Mouse (Mus musculus) hindbrain, embryonic 11.5 days (tissue): ENCODE results near the gene Rhbg. TPM values are rescaled to one million over a fixed set of nuclear protein-coding genes. Genes with fewer than 3 reads are reported as not detected.
A peak's percentile ranks its signal among the peaks of the same experiment; 100 is the strongest.

Experiments used
- ATAC-seq: fragments of 200-750 bp; cut with Nextera tagmentation; 2 replicates; pipeline ENCODE4 v1.8.0; 2017; ENCODE audit warnings: mild to moderate bottlenecking, moderate TSS enrichment, moderate library complexity; ENCODE audit not compliant: low FRiP score
- DNase-seq: peaks from one replicate; pipeline ENCODE4 v3.0.0-alpha.2; 2015; ENCODE audit warnings: low spot score
- H3K27ac ChIP-seq: fragments of 300-500 bp; sonication (generic); 2 replicates; pipeline ENCODE4 v1.5.1; 2014; ENCODE audit warnings: mild to moderate bottlenecking, low read depth, low read length
- H3K27me3 ChIP-seq: fragments of 300-500 bp; sonication (generic); 2 replicates; pipeline ENCODE4 v1.6.1; 2014; ENCODE audit warnings: mild to moderate bottlenecking, low read length, moderate library complexity, mixed read lengths; ENCODE audit not compliant: control insufficient read depth, insufficient read depth
- H3K36me3 ChIP-seq: fragments of 300-500 bp; sonication (generic); 2 replicates; pipeline ENCODE4 v1.6.1; 2014; ENCODE audit warnings: mild to moderate bottlenecking, low read length, moderate library complexity, mixed read lengths; ENCODE audit not compliant: control insufficient read depth, insufficient read depth
- H3K4me1 ChIP-seq: fragments of 300-500 bp; sonication (generic); replicated peaks from 2 replicates; pipeline ENCODE4 v1.6.1; 2014; ENCODE audit warnings: low read length, mixed read lengths; ENCODE audit not compliant: control insufficient read depth, insufficient read depth
- H3K4me2 ChIP-seq: fragments of 300-500 bp; sonication (generic); replicated peaks from 2 replicates; pipeline ENCODE4 v1.6.1; 2014; ENCODE audit warnings: mild to moderate bottlenecking, low read depth, low read length
- H3K4me3 ChIP-seq: fragments of 300-500 bp; sonication (generic); 2 replicates; pipeline ENCODE4 v1.5.1; 2014; ENCODE audit warnings: low read depth, low read length
- H3K9ac ChIP-seq: fragments of 300-500 bp; sonication (generic); 2 replicates; pipeline ENCODE4 v1.6.1; 2014; ENCODE audit warnings: low read depth, low read length
- H3K9me3 ChIP-seq: fragments of 300-500 bp; sonication (generic); 2 replicates; pipeline ENCODE4 v1.6.1; 2016; ENCODE audit warnings: low read length; ENCODE audit not compliant: control insufficient read depth
- WGBS: fragments of 180-500 bp; shearing (Covaris S2); extraction: QIAGEN DNeasy Blood & Tissue Kit; methylation state at CpG from one replicate; pipeline ENCODE4 v1.1.7; 2014; 5-methylcytosine and 5-hydroxymethylcytosine counted together
- polyA plus RNA-seq: library from polyadenylated mRNA; unstranded; fragments of >200 nt; fragmentation: Nextera tagmentation; extraction: Ambion mirVana; gene quantifications from 2 replicates; pipeline ENCODE4 v1.2.1, GENCODE M21; 2014

Gene Rhbg
- polyA plus RNA-seq, 1 experiment from 2014 or later: 0.25 TPM

DNA sequence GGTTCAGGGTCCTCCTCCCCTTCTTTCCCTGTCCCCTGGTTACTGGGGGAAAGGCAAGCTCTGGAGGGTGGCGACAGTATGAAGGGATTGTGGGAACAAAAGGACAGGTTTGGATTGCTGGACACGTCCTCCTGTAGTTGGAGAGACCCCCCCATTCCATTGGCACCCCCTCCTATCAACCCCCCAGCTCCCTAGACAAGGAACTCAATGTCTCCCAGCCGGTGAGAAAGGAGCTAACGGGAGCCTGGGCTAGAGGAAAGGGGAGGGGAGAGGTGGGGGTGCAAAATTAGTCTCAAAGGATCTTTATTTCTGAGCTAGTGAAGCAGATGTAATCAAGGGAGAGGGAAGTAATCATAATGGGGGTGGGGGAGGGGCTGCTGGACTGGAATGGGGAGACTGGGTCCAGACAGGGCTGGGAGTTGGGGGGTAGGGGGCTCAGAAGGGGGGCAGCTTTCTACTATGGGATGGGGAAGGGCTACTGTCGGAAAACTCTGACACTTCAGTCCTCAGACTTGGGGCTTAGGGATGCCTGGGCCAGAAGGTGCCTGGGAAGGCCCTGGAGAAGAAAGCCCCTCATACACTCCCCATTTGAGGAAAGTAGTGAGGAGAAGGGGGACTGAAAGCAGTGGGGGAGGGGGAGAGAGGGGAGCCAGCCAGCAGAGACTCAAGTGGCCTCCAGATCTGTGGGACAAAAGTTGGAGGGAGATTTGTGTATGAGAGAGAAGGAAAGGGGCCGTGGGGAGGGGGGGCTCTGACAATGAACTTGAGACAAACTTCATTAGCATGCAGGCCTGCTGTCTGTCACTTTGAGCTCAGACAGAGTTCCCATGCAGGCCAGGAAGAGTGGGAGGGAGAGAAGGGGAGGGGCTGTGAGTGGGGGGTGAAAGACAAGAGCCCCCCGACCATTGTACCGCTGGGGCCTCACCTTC, 48.7 kb downstream of the Rhbg start:
- H3K4me3 ChIP-seq: peak overlapping the region; percentile 55; the same call in 1 of the 2 replicates
- no peaks in the 10 kb centered on the region for H3K9me3 ChIP-seq
- peaks cover 73% of the 10 kb centered on the region for H3K27me3 ChIP-seq
- under 1% methylated on average over 8 of the region's 8 CpGs for WGBS
- peak overlapping the region; percentile 31; the same call in 1 of the 2 replicates for H3K9ac ChIP-seq
- peak overlapping the region; percentile 65 for H3K4me2 ChIP-seq
- ATAC-seq: peak; percentile 82
- H3K4me1 ChIP-seq: peaks cover 13% of the 10 kb centered on the region
- H3K36me3 ChIP-seq: no peaks in the 10 kb centered on the region
- DNase-seq: peak; percentile 80
- peak overlapping the region; percentile 97 for H3K27ac ChIP-seq

DNA sequence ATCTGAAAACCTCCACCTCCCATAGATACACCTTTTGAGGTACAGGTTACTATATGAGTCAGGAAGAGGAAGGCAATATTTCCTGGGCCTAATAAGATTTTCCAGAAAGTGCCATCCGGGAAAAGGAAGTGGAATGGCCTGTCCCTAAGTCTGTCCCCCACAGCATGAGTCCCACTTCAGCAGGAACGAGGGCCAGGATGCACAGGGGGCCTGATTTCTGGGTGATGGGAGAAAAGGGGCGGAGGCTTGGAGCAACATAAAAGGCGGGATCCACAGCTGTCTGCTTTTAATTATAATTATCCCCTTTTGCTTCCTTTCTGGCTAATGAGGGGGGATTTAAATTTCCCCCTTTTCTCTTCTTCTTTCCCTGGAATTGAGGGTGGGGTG, 49.3 kb downstream of the Rhbg start:
- H3K4me1 ChIP-seq: peaks cover 17% of the 10 kb centered on the region
- H3K36me3 ChIP-seq: no peaks in the 10 kb centered on the region
- peak overlapping the region; percentile 97 for H3K27ac ChIP-seq
- 5% methylated on average over 4 of the region's 4 CpGs for WGBS
- no peaks in the 10 kb centered on the region for H3K9me3 ChIP-seq
- peak; percentile 15 for ATAC-seq
- DNase-seq: peak; percentile 53
- H3K27me3 ChIP-seq: peaks cover 74% of the 10 kb centered on the region
- H3K4me2 ChIP-seq: no peak overlapping the region
- no peak overlapping the region for H3K4me3 ChIP-seq
- H3K9ac ChIP-seq: no peak overlapping the region

DNA sequence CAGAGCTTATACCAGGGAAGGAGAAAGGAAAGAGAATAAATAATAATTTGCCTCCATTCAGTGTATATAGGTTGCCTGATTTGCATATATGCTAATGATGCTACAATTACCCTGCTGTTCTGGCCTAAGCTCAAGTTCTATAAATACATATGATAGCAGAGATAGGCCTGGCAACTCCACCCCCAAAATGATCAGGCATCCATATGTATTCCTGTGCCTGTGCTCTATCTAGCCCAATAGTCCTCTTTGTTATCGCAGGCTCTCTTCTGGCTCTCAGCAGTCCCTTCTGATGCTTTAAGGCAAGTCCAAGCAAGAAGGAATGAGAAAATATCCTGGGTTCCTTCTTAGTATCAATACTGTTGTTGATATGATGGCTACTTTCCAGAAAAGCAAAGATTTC, 49.8 kb downstream of the Rhbg start:
- H3K27ac ChIP-seq: peak overlapping the region; percentile 97
- H3K4me3 ChIP-seq: no peak overlapping the region
- peaks cover 18% of the 10 kb centered on the region for H3K4me1 ChIP-seq
- H3K9ac ChIP-seq: no peak overlapping the region
- DNase-seq (peak; percentile 39), ATAC-seq (no peak)
- no peak overlapping the region for H3K4me2 ChIP-seq
- H3K27me3 ChIP-seq: peaks cover 71% of the 10 kb centered on the region
- H3K36me3 ChIP-seq: no peaks in the 10 kb centered on the region
- H3K9me3 ChIP-seq: no peaks in the 10 kb centered on the region
- WGBS: 22% methylated on average over 1 of the region's 1 CpGs

DNA sequence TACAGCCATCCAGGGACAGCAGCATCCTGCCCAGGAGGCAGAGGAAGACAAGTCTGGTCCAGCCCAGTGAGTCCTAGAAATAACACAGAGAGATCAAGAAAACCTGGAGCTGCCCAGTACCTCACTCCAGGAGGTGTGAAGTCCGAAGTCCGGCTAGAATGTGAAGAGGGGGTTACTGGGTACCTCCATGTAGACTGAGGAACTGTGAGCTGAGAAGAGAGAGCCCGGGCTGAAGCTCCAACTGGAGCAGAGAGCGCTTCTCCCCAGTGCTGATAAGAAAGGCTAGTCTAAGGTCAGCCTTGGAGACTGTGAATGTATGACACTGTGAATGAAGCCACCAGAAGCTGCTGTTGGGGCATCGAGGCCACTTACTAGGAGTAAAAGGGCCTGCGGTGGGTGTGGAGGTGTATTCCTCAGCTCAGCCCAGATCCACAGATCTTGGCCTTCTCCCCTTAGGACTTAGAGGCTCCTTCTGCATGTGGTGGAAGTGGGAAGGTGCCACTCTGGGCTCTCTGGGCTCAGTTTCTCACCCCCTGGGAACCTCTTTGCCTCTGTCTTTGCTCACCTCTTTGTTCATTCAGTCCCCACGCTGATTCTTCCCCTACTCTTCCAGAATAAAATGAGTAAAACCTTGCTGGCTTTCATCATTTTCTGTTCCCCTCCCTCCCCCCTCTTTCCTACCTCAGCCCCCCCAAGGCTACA, 50.4 kb downstream of the Rhbg start:
- DNase-seq (peak; percentile 37), ATAC-seq (no peak)
- Histone ChIP-seq H3K9me3 (no peaks in the 10 kb centered on the region), H3K27me3 (peaks cover 67% of the 10 kb centered on the region), H3K9ac (peak overlapping the region; percentile 49), H3K36me3 (no peaks in the 10 kb centered on the region), H3K4me3 (no peak overlapping the region), H3K4me1 (peaks cover 18% of the 10 kb centered on the region), H3K27ac (peak overlapping the region; percentile 97), H3K4me2 (peak overlapping the region; percentile 14)
- whole genome bisulfite sequencing: 5% methylated on average over 7 of the region's 7 CpGs

DNA sequence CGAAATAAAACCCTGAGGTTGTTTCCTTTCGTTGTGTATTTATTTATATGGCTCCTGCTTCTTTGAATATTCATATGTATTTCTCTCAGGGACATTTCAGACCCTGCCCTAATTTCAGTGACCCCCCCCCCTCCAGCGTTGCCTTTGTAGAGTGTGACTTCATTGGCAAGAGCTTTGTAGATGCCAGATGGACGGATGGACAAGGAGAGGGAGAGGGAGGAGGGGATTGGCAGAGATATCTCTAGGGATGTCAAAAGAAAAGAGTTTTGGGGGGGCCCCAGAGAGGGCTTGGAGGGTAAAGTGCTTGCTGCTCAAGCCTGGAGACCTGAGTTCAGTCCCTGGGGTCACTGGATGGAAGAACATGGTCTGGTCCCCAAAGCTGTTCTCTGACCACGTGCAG, 51.1 kb downstream of the Rhbg start:
- Histone ChIP-seq H3K27me3 (peaks cover 65% of the 10 kb centered on the region), H3K9me3 (no peaks in the 10 kb centered on the region), H3K36me3 (no peaks in the 10 kb centered on the region), H3K4me1 (peaks cover 20% of the 10 kb centered on the region), H3K9ac (peak overlapping the region; percentile 49; the same call in 1 of the 2 replicates), H3K4me2 (peak overlapping the region; percentile 14; the same call in 1 of the 2 replicates), H3K4me3 (no peak overlapping the region), H3K27ac (peak overlapping the region; percentile 97)
- 11% methylated on average over 5 of the region's 5 CpGs for WGBS
- ATAC-seq (no peak), DNase-seq (peak; percentile 20)

DNA sequence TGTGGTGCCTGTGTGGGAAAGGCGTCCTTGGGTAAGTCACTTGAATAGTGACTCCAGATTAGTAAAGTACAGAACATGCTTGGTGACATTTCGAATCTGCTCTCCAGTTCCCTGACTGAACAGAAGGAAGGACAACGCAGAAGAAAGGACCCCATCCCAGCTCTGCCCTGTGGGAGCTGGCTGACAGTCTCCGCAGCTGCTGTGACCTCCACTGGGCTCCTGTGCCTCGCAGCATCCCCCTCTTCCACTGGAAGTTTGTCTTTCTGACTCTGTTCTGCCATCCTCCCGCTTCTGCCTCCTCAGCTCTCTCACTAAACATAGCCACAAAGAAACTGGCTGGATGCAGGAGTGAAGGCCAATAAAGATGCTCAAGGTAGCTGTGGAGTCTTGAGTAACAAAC, 51.5 kb downstream of the Rhbg start:
- Histone ChIP-seq H3K9ac (peak overlapping the region; percentile 42; the same call in 1 of the 2 replicates), H3K9me3 (no peaks in the 10 kb centered on the region), H3K4me2 (peak overlapping the region; percentile 15; the same call in 1 of the 2 replicates), H3K4me1 (peaks cover 24% of the 10 kb centered on the region), H3K27ac (peak overlapping the region; percentile 97), H3K27me3 (peaks cover 63% of the 10 kb centered on the region), H3K4me3 (no peak overlapping the region), H3K36me3 (no peaks in the 10 kb centered on the region)
- WGBS: 4% methylated on average over 6 of the region's 6 CpGs
- ATAC-seq (no peak), DNase-seq (peak; percentile 41)

DNA sequence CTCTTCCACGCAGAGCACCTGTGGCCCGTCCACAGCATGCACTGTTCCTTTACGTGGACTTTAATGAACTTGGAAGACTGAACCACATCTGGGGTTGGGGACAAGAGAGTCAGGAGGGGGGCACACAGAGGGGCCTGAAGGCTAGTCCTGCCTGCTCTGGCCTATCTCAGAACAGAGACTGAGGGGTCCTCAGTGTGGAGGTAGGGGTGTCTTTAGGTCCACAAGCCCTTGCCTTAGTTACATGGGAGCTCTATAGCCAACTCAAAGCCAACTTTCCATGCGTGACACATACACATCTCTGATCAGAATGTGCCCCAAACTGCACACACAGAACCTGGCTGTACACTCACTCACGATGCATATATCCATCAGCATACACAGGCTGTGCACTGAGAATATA, 52.9 kb downstream of the Rhbg start:
- H3K27me3 ChIP-seq: peaks cover 62% of the 10 kb centered on the region

DNA sequence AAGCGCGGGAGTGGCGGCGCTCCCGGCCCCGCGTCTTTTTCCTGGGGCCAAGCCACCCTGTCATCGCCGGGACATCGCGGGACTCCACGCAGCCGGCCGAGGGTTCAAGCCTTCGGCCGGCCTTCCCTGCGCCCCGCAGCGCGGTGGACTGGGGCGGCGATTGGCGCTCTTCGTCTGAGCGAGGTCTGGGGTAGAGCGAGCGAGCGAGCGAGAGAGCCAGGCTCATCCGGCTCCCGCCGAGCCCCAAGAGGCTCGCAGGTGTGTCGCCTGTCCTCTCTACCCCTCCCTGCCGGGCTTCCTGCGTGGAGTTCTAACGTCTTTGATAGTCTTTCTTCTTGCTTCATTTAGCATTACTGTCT, 53.6 kb downstream of the Rhbg start:
- under 1% methylated on average over 37 of the region's 37 CpGs for WGBS
- Histone ChIP-seq H3K27ac (peak overlapping the region; percentile 72), H3K4me1 (peaks cover 27% of the 10 kb centered on the region), H3K27me3 (peaks cover 58% of the 10 kb centered on the region), H3K9ac (peak overlapping the region; percentile 84), H3K9me3 (no peaks in the 10 kb centered on the region), H3K4me3 (peak overlapping the region; percentile 44), H3K36me3 (no peaks in the 10 kb centered on the region), H3K4me2 (peak overlapping the region; percentile 86)
- no peak for ATAC-seq
- peak; percentile 65 for DNase-seq

More for the DNA sequence above, 52.9 kb downstream of the Rhbg start:
- Histone ChIP-seq H3K9ac (peak overlapping the region; percentile 84), H3K36me3 (no peaks in the 10 kb centered on the region), H3K4me2 (peak overlapping the region; percentile 86), H3K4me3 (peak overlapping the region; percentile 44; the same call in 1 of the 2 replicates), H3K4me1 (peaks cover 27% of the 10 kb centered on the region), H3K27ac (no peak overlapping the region), H3K9me3 (no peaks in the 10 kb centered on the region)
- no peak for ATAC-seq
- WGBS: 17% methylated on average over 5 of the region's 5 CpGs
- peak; percentile 45 for DNase-seq
